Mouse (Mus musculus): ENCODE data around the gene Brpf3. TPM values are rescaled to one million over a fixed set of nuclear protein-coding genes. Genes with fewer than 3 reads are reported as not detected.

The Brpf3 gene
- polyA plus RNA-seq, 1 experiment from 2014 or later = 12.5 TPM

DNA sequence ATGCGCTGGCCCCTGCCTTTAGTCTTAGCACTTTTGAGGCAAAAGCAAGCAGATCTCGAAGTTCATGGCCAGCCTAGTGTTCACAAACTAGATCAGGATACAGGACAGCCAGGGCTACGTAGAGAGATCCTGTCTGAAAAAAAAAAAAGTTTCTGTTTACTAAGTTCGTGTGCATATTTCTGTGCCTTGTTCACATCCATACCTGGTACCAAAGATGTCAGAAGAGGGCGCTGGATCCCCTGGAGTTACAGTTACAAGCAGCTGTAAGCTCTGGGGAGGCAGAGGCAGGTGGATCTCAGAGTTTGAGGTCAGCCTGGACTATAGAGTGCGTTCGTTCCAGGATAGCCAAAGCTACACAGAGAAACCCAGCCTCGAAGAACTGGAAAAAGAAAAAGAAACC lies 81.9 kb downstream of the Brpf3 start:
- Histone ChIP-seq H3K36me3 (ENCODE audit: insufficient read depth) (no peaks in the 10 kb centered on the region), H3K4me1 (ENCODE audit: insufficient read depth) (no peaks in the 10 kb centered on the region), H3K9me3 (ENCODE audit: low read depth, low read length) (no peaks in the 10 kb centered on the region), H3K9ac (no peak overlapping the region), H3K4me3 (ENCODE audit: low read depth, low read length) (no peak overlapping the region), H3K27ac (ENCODE audit: low read depth) (no peak overlapping the region), H3K4me2 (0 out of 2 replicates have a peak overlapping the region, but pooled peaks have one; percentile 19), H3K27me3 (ENCODE audit: insufficient read depth, low read length) (no peaks in the 10 kb centered on the region)
- ATAC-seq (ENCODE audit: insufficient read depth) (no peak), DNase-seq (peak; percentile 9)
- peak; percentile 23; the same call in 1 of the 2 replicates for TF ChIP-seq CTCF (IDR thresholded peaks at IDR 0.05; ENCODE audit: low read depth)
- 41% methylated on average over 8 of the region's 8 CpGs for WGBS

DNA sequence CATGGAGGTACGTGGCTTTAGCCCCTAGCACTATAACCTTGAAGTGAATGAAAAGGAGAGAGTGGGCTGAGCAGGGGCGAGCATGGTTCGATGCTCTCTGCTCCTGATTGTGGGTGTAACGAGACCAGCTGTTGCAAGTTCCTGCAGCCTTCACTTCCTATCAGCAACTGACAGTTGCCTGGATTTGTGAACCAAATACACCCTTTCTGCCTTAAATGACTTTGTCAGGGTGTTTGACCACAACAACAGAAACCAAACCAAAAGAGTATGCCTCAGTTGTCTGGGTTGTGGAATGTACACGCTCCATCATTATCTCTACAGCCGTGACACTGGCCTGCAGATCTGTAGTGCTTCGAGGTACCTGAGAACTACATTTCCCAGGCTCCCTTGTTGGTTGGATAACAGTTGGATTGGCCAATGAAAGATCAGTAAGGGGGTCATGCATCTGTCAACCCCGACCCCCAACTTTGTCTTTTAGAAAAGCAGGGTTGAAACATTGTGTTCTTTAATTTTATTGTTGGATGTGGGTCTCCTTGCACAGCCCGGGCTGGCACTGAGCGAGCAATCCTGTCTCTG lies 83.1 kb downstream of the Brpf3 start:
- Histone ChIP-seq H3K9me3 (ENCODE audit: low read depth, low read length) (no peaks in the 10 kb centered on the region), H3K27ac (ENCODE audit: low read depth) (no peak overlapping the region), H3K9ac (no peak overlapping the region), H3K4me1 (ENCODE audit: insufficient read depth) (no peaks in the 10 kb centered on the region), H3K4me3 (ENCODE audit: low read depth, low read length) (no peak overlapping the region), H3K36me3 (ENCODE audit: insufficient read depth) (no peaks in the 10 kb centered on the region), H3K4me2 (no peak overlapping the region), H3K27me3 (ENCODE audit: insufficient read depth, low read length) (no peaks in the 10 kb centered on the region)
- ATAC-seq (ENCODE audit: insufficient read depth) (no peak), DNase-seq (no peak)
- WGBS = 59% methylated on average over 10 of the region's 10 CpGs
- TF ChIP-seq CTCF (IDR thresholded peaks at IDR 0.05; ENCODE audit: low read depth) = no peak

DNA sequence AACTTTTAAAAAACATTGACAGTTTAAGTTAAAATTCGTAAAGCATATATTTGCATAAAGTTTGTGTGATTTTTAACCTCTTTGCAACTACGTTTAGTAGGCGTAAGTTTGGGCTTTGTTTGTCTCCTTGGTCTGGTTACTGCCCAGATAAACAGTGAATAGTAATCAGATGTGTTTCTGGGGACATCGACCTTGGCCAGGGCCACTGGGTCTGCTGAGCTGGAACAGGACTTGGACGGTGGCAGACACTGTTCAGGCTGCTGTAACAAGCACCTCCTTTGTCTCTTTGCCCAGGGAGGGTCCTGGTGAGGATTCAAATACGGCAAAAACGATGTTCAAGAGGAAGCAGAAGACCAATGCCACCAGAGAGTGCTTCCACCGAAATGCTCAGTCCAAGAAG lies 84.3 kb downstream of the Brpf3 start:
- TF ChIP-seq CTCF (IDR thresholded peaks at IDR 0.05; ENCODE audit: low read depth) = no peak
- DNase-seq (no peak), ATAC-seq (ENCODE audit: insufficient read depth) (no peak)
- Histone ChIP-seq H3K27me3 (ENCODE audit: insufficient read depth, low read length) (no peaks in the 10 kb centered on the region), H3K27ac (ENCODE audit: low read depth) (no peak overlapping the region), H3K9me3 (ENCODE audit: low read depth, low read length) (no peaks in the 10 kb centered on the region), H3K4me1 (ENCODE audit: insufficient read depth) (no peaks in the 10 kb centered on the region), H3K4me2 (no peak overlapping the region), H3K36me3 (ENCODE audit: insufficient read depth) (no peaks in the 10 kb centered on the region), H3K9ac (no peak overlapping the region), H3K4me3 (ENCODE audit: low read depth, low read length) (no peak overlapping the region)
- 88% methylated on average over 8 of the region's 8 CpGs for WGBS

GRCm38 (mm10) chr17:28886266-28886665 lies 85.4 kb downstream of the Brpf3 start:
- 75% methylated on average over 8 of the region's 8 CpGs for WGBS
- TF ChIP-seq CTCF (IDR thresholded peaks at IDR 0.05; ENCODE audit: low read depth) = no peak
- DNase-seq (no peak), ATAC-seq (ENCODE audit: insufficient read depth) (no peak)
- H3K4me2 ChIP-seq = no peak overlapping the region
- H3K9me3 ChIP-seq (ENCODE audit: low read depth, low read length) = no peaks in the 10 kb centered on the region
- no peak overlapping the region for H3K9ac ChIP-seq
- H3K36me3 ChIP-seq (ENCODE audit: insufficient read depth) = no peaks in the 10 kb centered on the region
- H3K27me3 ChIP-seq (ENCODE audit: insufficient read depth, low read length) = no peaks in the 10 kb centered on the region
- no peak overlapping the region for H3K4me3 ChIP-seq (ENCODE audit: low read depth, low read length)
- H3K4me1 ChIP-seq (ENCODE audit: insufficient read depth) = no peaks in the 10 kb centered on the region
- no peak overlapping the region for H3K27ac ChIP-seq (ENCODE audit: low read depth)

Other genes with a start within 250 kb of the Brpf3 start
- gene Clps, start 240.3 kb upstream of the Brpf3 start, polyA plus RNA-seq (2014; fragmentation: Nextera tagmentation; extraction: Ambion mirVana) = 0.33 and 0.80 TPM in 2 replicates
- gene Lhfpl5, start 225.4 kb upstream of the Brpf3 start, polyA plus RNA-seq (2014; fragmentation: Nextera tagmentation; extraction: Ambion mirVana) = 0.20 and 0.32 TPM in 2 replicates
- gene Srpk1, start 178.4 kb upstream of the Brpf3 start, polyA plus RNA-seq (2014; fragmentation: Nextera tagmentation; extraction: Ambion mirVana) = 105 and 122 TPM in 2 replicates
- gene Slc26a8, start 110.9 kb upstream of the Brpf3 start, polyA plus RNA-seq (2014; fragmentation: Nextera tagmentation; extraction: Ambion mirVana) = 0.33 and 0.49 TPM in 2 replicates
- gene Mapk14, start 109.8 kb upstream of the Brpf3 start, polyA plus RNA-seq (2014; fragmentation: Nextera tagmentation; extraction: Ambion mirVana) = 76.1 and 77.4 TPM in 2 replicates
- gene AC170998.1, start 75.0 kb upstream of the Brpf3 start, polyA plus RNA-seq (2014; fragmentation: Nextera tagmentation; extraction: Ambion mirVana) = 3.1 and 5.2 TPM in 2 replicates
- gene Mapk13, start 31.8 kb upstream of the Brpf3 start, polyA plus RNA-seq (2014; fragmentation: Nextera tagmentation; extraction: Ambion mirVana) = 53.7 and 61.0 TPM in 2 replicates
- 0.05 TPM in 1 of 2 replicates, not detected in the other for gene Pnpla1, start 57.3 kb downstream of the Brpf3 start, polyA plus RNA-seq (2014; fragmentation: Nextera tagmentation; extraction: Ambion mirVana)
- gene 4930539E08Rik, start 114.2 kb downstream of the Brpf3 start, polyA plus RNA-seq (2014; fragmentation: Nextera tagmentation; extraction: Ambion mirVana) = 0.37 TPM in 1 of 2 replicates, not detected in the other
- gene Pxt1, start 142.8 kb downstream of the Brpf3 start, polyA plus RNA-seq (2014; fragmentation: Nextera tagmentation; extraction: Ambion mirVana) = 0.19 and 0.82 TPM in 2 replicates
- gene Kctd20, start 150.9 kb downstream of the Brpf3 start, polyA plus RNA-seq (2014; fragmentation: Nextera tagmentation; extraction: Ambion mirVana) = 89.4 and 91.5 TPM in 2 replicates
- 103 and 104 TPM in 2 replicates for gene Stk38, start 206.9 kb downstream of the Brpf3 start, polyA plus RNA-seq (2014; fragmentation: Nextera tagmentation; extraction: Ambion mirVana)
- 716 and 730 TPM in 2 replicates for gene Srsf3, start 231.5 kb downstream of the Brpf3 start, polyA plus RNA-seq (2014; fragmentation: Nextera tagmentation; extraction: Ambion mirVana)

Measured in lung, embryonic 14.5 days (tissue).